Mouse (Mus musculus): Measurements from ENCODE around the gene Slc5a4b.

Gene Slc5a4b

GRCm38 (mm10) chr10:76036962-76037361, 73.8 kb downstream of the Slc5a4b start:
- no peak for DNase-seq (ENCODE audit: low spot score)

- DNase-seq (ENCODE audit: low spot score), result no peak
Observed at GRCm38 (mm10) chr10:76035277-76035676, 75.5 kb downstream of the Slc5a4b start.

- no peak for DNase-seq (ENCODE audit: low spot score)
Observed at GRCm38 (mm10) chr10:76034001-76034600, 76.7 kb downstream of the Slc5a4b start.

- no peak for DNase-seq (ENCODE audit: low spot score)
Observed at GRCm38 (mm10) chr10:76033119-76033455, 77.7 kb downstream of the Slc5a4b start.

- DNase-seq (ENCODE audit: low spot score), result peak; percentile 96
Observed at GRCm38 (mm10) chr10:76032402-76033118, 78.2 kb downstream of the Slc5a4b start, which contains the start of gene Zfp280b. TSS of gene Zfp280b (plus strand) at chr10:76032650.

GRCm38 (mm10) chr10:76031511-76032401, 79.0 kb downstream of the Slc5a4b start:
- no peak for DNase-seq (ENCODE audit: low spot score)

GRCm38 (mm10) chr10:76030496-76030895, 80.3 kb downstream of the Slc5a4b start:
- no peak for DNase-seq (ENCODE audit: low spot score)

- DNase-seq (ENCODE audit: low spot score), result no peak
Observed at GRCm38 (mm10) chr10:76029276-76029675, 81.5 kb downstream of the Slc5a4b start.

GRCm38 (mm10) chr10:76028396-76028795, 82.4 kb downstream of the Slc5a4b start:
- no peak for DNase-seq (ENCODE audit: low spot score)

GRCm38 (mm10) chr10:76028016-76028366, 82.8 kb downstream of the Slc5a4b start:
- DNase-seq (ENCODE audit: low spot score), result no peak

GRCm38 (mm10) chr10:76027127-76028015, 83.4 kb downstream of the Slc5a4b start:
- DNase-seq (ENCODE audit: low spot score), result no peak

GRCm38 (mm10) chr10:76025470-76026190, 85.1 kb downstream of the Slc5a4b start:
- DNase-seq (ENCODE audit: low spot score), result no peak

GRCm38 (mm10) chr10:76023921-76024320, 86.8 kb downstream of the Slc5a4b start:
- no peak for DNase-seq (ENCODE audit: low spot score)

- DNase-seq (ENCODE audit: low spot score), result no peak
Observed at GRCm38 (mm10) chr10:76021728-76022127, 89.0 kb downstream of the Slc5a4b start.

GRCm38 (mm10) chr10:76016886-76017285, 93.9 kb downstream of the Slc5a4b start:
- no peak for DNase-seq (ENCODE audit: low spot score)

GRCm38 (mm10) chr10:76012922-76013321, 97.8 kb downstream of the Slc5a4b start:
- DNase-seq (ENCODE audit: low spot score), result no peak

- no peak for DNase-seq (ENCODE audit: low spot score)
Observed at GRCm38 (mm10) chr10:76009812-76010211, 100.9 kb downstream of the Slc5a4b start.
